Mouse (Mus musculus) heart, adult 2 months (tissue): ENCODE measurements around the gene Naa15.

Experiments used
- CTCF ChIP-seq: fragments of 200-600 bp; IDR thresholded peaks from 2 replicates; pipeline ENCODE4 v1.8.1; 2022; ENCODE audit warnings: antibody characterized with exemption, mild to moderate bottlenecking, moderate library complexity
- EP300 ChIP-seq: fragments of 200-500 bp; IDR thresholded peaks from 2 replicates; pipeline ENCODE4 v1.6.1; 2011; ENCODE audit warnings: low read depth, low read length, control low read depth; ENCODE audit not compliant: insufficient read depth
- POLR2A ChIP-seq: fragments of 200-500 bp; IDR thresholded peaks from 2 replicates; pipeline ENCODE4 v1.6.1; 2011; ENCODE audit warnings: mild to moderate bottlenecking, low read depth, low read length, control low read depth; ENCODE audit not compliant: insufficient read depth

- TF ChIP-seq POLR2A (no peak), CTCF (no peak), EP300 (no peak)
Observed at GRCm38 (mm10) chr3:51388904-51389303, 26.0 kb upstream of the Naa15 start.
